Mouse (Mus musculus) heart, embryonic 14.5 days (tissue): ENCODE measurements at regions not wholly inside any gene's neighbourhood (a gene's known extent, or its start where the extent isn't known, plus 50 kb on each side); places are given as distances from the start of the nearest gene placed in this dataset.

Experiments used
- ATAC-seq: fragments of 200-750 bp; cut with Nextera tagmentation; 2 replicates; pipeline ENCODE4 v1.8.0; 2017; ENCODE audit warnings: low read depth, moderate TSS enrichment; ENCODE audit not compliant: insufficient number of reproducible peaks, insufficient read depth, low FRiP score
- H3K27ac ChIP-seq, 2 experiments: fragments of 200-500 bp in 1 of 2; fragments of 300-500 bp in 1 of 2; sonication (generic) in 1 of 2; replicated peaks in 1 of 2; 2 replicates each; pipeline ENCODE4 v1.5.1; 2012 to 2014; ENCODE audit warnings: low read depth in 2 of 2, low read length in 2 of 2, control low read depth in 1 of 2, mild to moderate bottlenecking in 1 of 2, mixed read lengths in 1 of 2; ENCODE audit not compliant: control insufficient read depth in 1 of 2, insufficient read depth in 1 of 2
- H3K27me3 ChIP-seq: fragments of 300-500 bp; sonication (generic); 2 replicates; pipeline ENCODE4 v1.6.1; 2014; ENCODE audit warnings: mild to moderate bottlenecking, low read length, control low read depth; ENCODE audit not compliant: control insufficient read depth, insufficient read depth
- H3K36me3 ChIP-seq: fragments of 300-500 bp; sonication (generic); 2 replicates; pipeline ENCODE4 v1.6.1; 2014; ENCODE audit warnings: mild to moderate bottlenecking, control low read depth, low read length, mixed read lengths; ENCODE audit not compliant: control insufficient read depth, insufficient read depth
- H3K4me1 ChIP-seq, 2 experiments: fragments of 200-500 bp in 1 of 2; fragments of 300-500 bp in 1 of 2; sonication (generic) in 1 of 2; 2 replicates each; pipeline ENCODE4 v1.6.1; 2012 to 2014; ENCODE audit warnings: low read length in 2 of 2, control low read depth in 1 of 2, mixed read lengths in 1 of 2; ENCODE audit not compliant: control insufficient read depth in 2 of 2, insufficient read depth in 2 of 2
- H3K4me2 ChIP-seq: fragments of 300-500 bp; sonication (generic); 2 replicates; pipeline ENCODE4 v1.6.1; 2014; ENCODE audit warnings: mild to moderate bottlenecking, low read length
- H3K4me3 ChIP-seq, 2 experiments: fragments of 200-500 bp in 1 of 2; fragments of 300-500 bp in 1 of 2; sonication (generic) in 1 of 2; 2 replicates each; pipeline ENCODE4 v1.5.1; 2012 to 2014; ENCODE audit warnings: low read length in 2 of 2, mild to moderate bottlenecking in 2 of 2, control low read depth in 1 of 2, low read depth in 1 of 2, moderate library complexity in 1 of 2; ENCODE audit not compliant: control insufficient read depth in 1 of 2, insufficient read depth in 1 of 2
- H3K9ac ChIP-seq: fragments of 300-500 bp; sonication (generic); 2 replicates; pipeline ENCODE4 v1.6.1; 2014; ENCODE audit warnings: mild to moderate bottlenecking, low read length
- H3K9me3 ChIP-seq: fragments of 300-500 bp; sonication (generic); 2 replicates; pipeline ENCODE4 v1.6.1; 2016; ENCODE audit warnings: low read length, control low read depth; ENCODE audit not compliant: control insufficient read depth
- WGBS: fragments of 180-500 bp; shearing (Covaris S2); extraction: QIAGEN DNeasy Blood & Tissue Kit; methylation state at CpG from one replicate; pipeline ENCODE4 v1.1.7; 2014; 5-methylcytosine and 5-hydroxymethylcytosine counted together

GRCm38 (mm10) chr6:135449228-135449627 lies 86.9 kb downstream of the Emp1 start:
- ATAC-seq: no peak
- Histone ChIP-seq H3K4me1 (peaks cover 3 to 6% of the 10 kb centered on the region in 2 experiments; a peak in 3 of 4 replicates), H3K36me3 (no peaks in the 10 kb centered on the region), H3K27ac (no peak overlapping the region), H3K9ac (no peak overlapping the region), H3K27me3 (no peaks in the 10 kb centered on the region; the same call in 1 of the 2 replicates), H3K4me2 (no peak overlapping the region), H3K4me3 (no peak overlapping the region), H3K9me3 (no peaks in the 10 kb centered on the region)
- WGBS: 55% methylated on average over 5 of the region's 5 CpGs

- Histone ChIP-seq H3K4me1 (no peaks in the 10 kb centered on the region), H3K27me3 (no peaks in the 10 kb centered on the region; the same call in 1 of the 2 replicates), H3K4me3 (no peak overlapping the region), H3K36me3 (no peaks in the 10 kb centered on the region), H3K9me3 (no peaks in the 10 kb centered on the region), H3K9ac (no peak overlapping the region), H3K4me2 (no peak overlapping the region), H3K27ac (no peak overlapping the region)
- no peak for ATAC-seq
- whole genome bisulfite sequencing: 66% methylated on average over 7 of the region's 7 CpGs
Observed at GRCm38 (mm10) chr6:135450573-135450972, 88.2 kb downstream of the Emp1 start.

- 85% methylated on average over 8 of the region's 8 CpGs for WGBS
- ATAC-seq: no peak
- no peaks in the 10 kb centered on the region for H3K36me3 ChIP-seq
- no peaks in the 10 kb centered on the region; the same call in 1 of the 2 replicates for H3K27me3 ChIP-seq
- H3K27ac ChIP-seq: no peak overlapping the region
- H3K4me3 ChIP-seq: no peak overlapping the region
- no peak overlapping the region for H3K9ac ChIP-seq
- H3K9me3 ChIP-seq: no peaks in the 10 kb centered on the region
- H3K4me2 ChIP-seq: no peak overlapping the region
- H3K4me1 ChIP-seq: no peaks in the 10 kb centered on the region
Observed at GRCm38 (mm10) chr6:135451165-135451797, 88.9 kb downstream of the Emp1 start.

GRCm38 (mm10) chr6:135453041-135453440 lies 90.7 kb downstream of the Emp1 start:
- no peak overlapping the region for H3K4me2 ChIP-seq
- no peak overlapping the region for H3K4me3 ChIP-seq
- no peaks in the 10 kb centered on the region for H3K27me3 ChIP-seq
- ATAC-seq: no peak
- H3K9ac ChIP-seq: no peak overlapping the region
- no peak overlapping the region for H3K27ac ChIP-seq
- H3K4me1 ChIP-seq: no peaks in the 10 kb centered on the region
- no peaks in the 10 kb centered on the region for H3K36me3 ChIP-seq
- 87% methylated on average over 3 of the region's 3 CpGs for WGBS
- 0 out of 2 replicates have a peak, but pooled peaks cover 2% of the 10 kb centered on the region for H3K9me3 ChIP-seq

GRCm38 (mm10) chr6:135472495-135472894 lies 110.2 kb downstream of the Emp1 start:
- Histone ChIP-seq H3K4me3 (no peak overlapping the region), H3K27ac (no peak overlapping the region), H3K27me3 (no peaks in the 10 kb centered on the region), H3K9ac (no peak overlapping the region), H3K36me3 (no peaks in the 10 kb centered on the region), H3K4me1 (no peaks in the 10 kb centered on the region), H3K4me2 (no peak overlapping the region), H3K9me3 (no peaks in the 10 kb centered on the region)
- 65% methylated on average over 6 of the region's 6 CpGs for whole genome bisulfite sequencing
- ATAC-seq: no peak

- no peaks in the 10 kb centered on the region for H3K27me3 ChIP-seq
- WGBS: 78% methylated on average over 4 of the region's 4 CpGs
Observed at GRCm38 (mm10) chr6:135473146-135473545, 110.8 kb downstream of the Emp1 start.

GRCm38 (mm10) chr6:135488795-135489194 lies 126.5 kb downstream of the Emp1 start:
- WGBS: 69% methylated on average over 2 of the region's 2 CpGs
- Histone ChIP-seq H3K4me2 (no peak overlapping the region), H3K27me3 (no peaks in the 10 kb centered on the region), H3K4me1 (0 out of 4 replicates have a peak, but pooled peaks cover 0 to 3% of the 10 kb centered on the region in 2 experiments), H3K4me3 (no peak overlapping the region), H3K9ac (no peak overlapping the region), H3K36me3 (no peaks in the 10 kb centered on the region), H3K9me3 (no peaks in the 10 kb centered on the region), H3K27ac (no peak overlapping the region)
- ATAC-seq: no peak

More at GRCm38 (mm10) chr6:135473146-135473545, 110.8 kb downstream of the Emp1 start:
- ATAC-seq: no peak; the same call in 1 of the 2 replicates
- H3K36me3 ChIP-seq: no peaks in the 10 kb centered on the region
- no peak overlapping the region for H3K27ac ChIP-seq
- no peaks in the 10 kb centered on the region for H3K4me1 ChIP-seq
- H3K9ac ChIP-seq: no peak overlapping the region
- H3K4me2 ChIP-seq: no peak overlapping the region
- H3K9me3 ChIP-seq: no peaks in the 10 kb centered on the region
- H3K4me3 ChIP-seq: no peak overlapping the region

- Histone ChIP-seq H3K27me3 (no peaks in the 10 kb centered on the region), H3K9me3 (no peaks in the 10 kb centered on the region), H3K4me1 (no peaks in the 10 kb centered on the region), H3K9ac (no peak overlapping the region), H3K4me3 (no peak overlapping the region), H3K4me2 (no peak overlapping the region), H3K27ac (no peak overlapping the region), H3K36me3 (no peaks in the 10 kb centered on the region)
- ATAC-seq: no peak
- WGBS: 77% methylated on average over 1 of the region's 1 CpGs
Observed at GRCm38 (mm10) chr6:135493983-135494382, 131.6 kb downstream of the Emp1 start.
